Mouse (Mus musculus): ENCODE measurements around the gene Rpl18a. TPM values are rescaled to one million over a fixed set of nuclear protein-coding genes. Genes with fewer than 3 reads are reported as not detected.

Gene Rpl18a
- polyA plus RNA-seq, 1 experiment from 2014 or later, result 2,109 TPM

GRCm38 (mm10) chr8:70878178-70878577 lies 19.0 kb downstream of the Rpl18a start:
- H3K4me2 ChIP-seq, result no peak overlapping the region
- no peaks in the 10 kb centered on the region for H3K36me3 ChIP-seq
- H3K4me1 ChIP-seq, result peaks cover 13% of the 10 kb centered on the region
- no peak overlapping the region for H3K27ac ChIP-seq (replicated peaks)
- H3K9me3 ChIP-seq (replicated peaks), result no peaks in the 10 kb centered on the region
- 0 out of 2 replicates have a peak, but pooled peaks cover 3% of the 10 kb centered on the region for H3K27me3 ChIP-seq (replicated peaks)
- no peak for ATAC-seq (ENCODE audit: low FRiP score)
- H3K9ac ChIP-seq (replicated peaks), result no peak overlapping the region
- 57% methylated on average over 2 of the region's 2 CpGs for WGBS
- H3K4me3 ChIP-seq (replicated peaks), result no peak overlapping the region

DNA sequence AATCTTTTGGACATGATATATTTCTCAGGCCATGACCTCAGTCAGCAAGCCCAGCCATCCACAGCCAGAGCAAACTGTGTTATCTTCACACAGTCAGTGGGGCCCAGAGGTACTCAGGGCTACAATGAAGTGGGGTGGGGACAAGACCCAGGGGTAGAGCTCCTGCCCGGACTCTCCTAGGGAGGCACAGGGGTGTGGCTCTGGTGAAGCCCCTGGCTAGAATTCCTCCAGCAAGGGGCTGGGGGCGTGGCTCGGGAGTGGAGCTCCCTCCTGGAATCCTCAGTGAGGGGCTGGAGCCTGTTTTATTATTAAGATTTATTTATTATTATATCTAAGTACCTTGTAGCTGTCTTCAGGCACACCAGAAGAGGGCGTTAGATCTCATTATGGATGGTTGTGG lies 20.8 kb downstream of the Rpl18a start:
- Histone ChIP-seq H3K9ac (replicated peaks) (no peak overlapping the region), H3K27me3 (replicated peaks) (0 out of 2 replicates have a peak, but pooled peaks cover 3% of the 10 kb centered on the region), H3K9me3 (replicated peaks) (no peaks in the 10 kb centered on the region), H3K4me3 (replicated peaks) (no peak overlapping the region), H3K4me2 (no peak overlapping the region), H3K27ac (replicated peaks) (no peak overlapping the region), H3K4me1 (peaks cover 27% of the 10 kb centered on the region), H3K36me3 (no peaks in the 10 kb centered on the region)
- ATAC-seq (ENCODE audit: low FRiP score), result no peak
- WGBS, result 71% methylated on average over 4 of the region's 4 CpGs

GRCm38 (mm10) chr8:70874441-70874840 lies 22.8 kb downstream of the Rpl18a start:
- H3K9me3 ChIP-seq (replicated peaks), result no peaks in the 10 kb centered on the region
- no peak overlapping the region for H3K4me3 ChIP-seq (replicated peaks)
- peak overlapping the region; percentile 89; the same call in 1 of the 2 replicates for H3K27ac ChIP-seq (replicated peaks)
- no peaks in the 10 kb centered on the region for H3K36me3 ChIP-seq
- H3K4me2 ChIP-seq, result no peak overlapping the region
- no peak overlapping the region for H3K9ac ChIP-seq (replicated peaks)
- ATAC-seq (ENCODE audit: low FRiP score), result no peak
- 89% methylated on average over 13 of the region's 13 CpGs for WGBS
- H3K27me3 ChIP-seq (replicated peaks), result 0 out of 2 replicates have a peak, but pooled peaks cover under 1% of the 10 kb centered on the region
- H3K4me1 ChIP-seq, result peaks cover 29% of the 10 kb centered on the region

- Histone ChIP-seq H3K27ac (replicated peaks) (peak within 1 kb of the TSS; percentile 89), H3K4me2 (peak within 1 kb of the TSS; percentile 87), H3K36me3 (no peaks in the 10 kb centered on the region), H3K9me3 (replicated peaks) (no peaks in the 10 kb centered on the region), H3K4me3 (replicated peaks) (peak within 1 kb of the TSS; percentile 80), H3K27me3 (replicated peaks) (no peaks in the 10 kb centered on the region), H3K4me1 (peaks cover 39% of the 10 kb centered on the region), H3K9ac (replicated peaks) (peak within 1 kb of the TSS; percentile 72)
- 1% methylated on average over 45 of the region's 46 CpGs for WGBS
- ATAC-seq (ENCODE audit: low FRiP score), result peak; percentile 86
Measured at GRCm38 (mm10) chr8:70873364-70873985, 23.7 kb downstream of the Rpl18a start, which contains the start of gene Ccdc124. Ccdc124 (minus strand) TSS chr8:70873935.

- WGBS, result 7% methylated on average over 31 of the region's 31 CpGs
- Histone ChIP-seq H3K27me3 (replicated peaks) (no peaks in the 10 kb centered on the region), H3K4me3 (replicated peaks) (peak overlapping the region; percentile 80), H3K9ac (replicated peaks) (peak overlapping the region; percentile 72), H3K27ac (replicated peaks) (peak overlapping the region; percentile 89), H3K9me3 (replicated peaks) (no peaks in the 10 kb centered on the region), H3K4me1 (peaks cover 45% of the 10 kb centered on the region), H3K4me2 (peak overlapping the region; percentile 87), H3K36me3 (peaks cover 6% of the 10 kb centered on the region; the same call in 1 of the 2 replicates)
- 0 out of 2 replicates have a peak, but pooled peaks have one; percentile 3 for ATAC-seq (ENCODE audit: low FRiP score)
Measured at GRCm38 (mm10) chr8:70872643-70873363, 24.4 kb downstream of the Rpl18a start.

- Histone ChIP-seq H3K36me3 (peaks cover 9% of the 10 kb centered on the region; the same call in 1 of the 2 replicates), H3K4me1 (peaks cover 51% of the 10 kb centered on the region), H3K27ac (replicated peaks) (no peak overlapping the region), H3K9ac (replicated peaks) (no peak overlapping the region), H3K4me3 (replicated peaks) (no peak overlapping the region), H3K27me3 (replicated peaks) (no peaks in the 10 kb centered on the region), H3K9me3 (replicated peaks) (no peaks in the 10 kb centered on the region), H3K4me2 (no peak overlapping the region)
- ATAC-seq (ENCODE audit: low FRiP score), result no peak
- WGBS, result 87% methylated on average over 5 of the region's 5 CpGs
Measured at GRCm38 (mm10) chr8:70871195-70871807, 25.9 kb downstream of the Rpl18a start.

GRCm38 (mm10) chr8:70869601-70870041 lies 27.6 kb downstream of the Rpl18a start:
- ATAC-seq (ENCODE audit: low FRiP score), result no peak
- WGBS, result 55% methylated on average over 16 of the region's 16 CpGs
- Histone ChIP-seq H3K27ac (replicated peaks) (peak overlapping the region; percentile 78), H3K4me2 (0 out of 2 replicates have a peak overlapping the region, but pooled peaks have one; percentile 40), H3K4me3 (replicated peaks) (no peak overlapping the region), H3K27me3 (replicated peaks) (no peaks in the 10 kb centered on the region), H3K4me1 (peaks cover 61% of the 10 kb centered on the region), H3K9me3 (replicated peaks) (no peaks in the 10 kb centered on the region), H3K9ac (replicated peaks) (peak overlapping the region; percentile 40), H3K36me3 (peaks cover 9% of the 10 kb centered on the region; the same call in 1 of the 2 replicates)

GRCm38 (mm10) chr8:70869199-70869571 lies 28.0 kb downstream of the Rpl18a start:
- peak overlapping the region; percentile 40 for H3K4me2 ChIP-seq
- H3K36me3 ChIP-seq, result peaks cover 9% of the 10 kb centered on the region; the same call in 1 of the 2 replicates
- 34% methylated on average over 5 of the region's 5 CpGs for WGBS
- H3K27me3 ChIP-seq (replicated peaks), result no peaks in the 10 kb centered on the region
- no peaks in the 10 kb centered on the region for H3K9me3 ChIP-seq (replicated peaks)
- no peak for ATAC-seq (ENCODE audit: low FRiP score)
- peaks cover 63% of the 10 kb centered on the region for H3K4me1 ChIP-seq
- peak overlapping the region; percentile 40 for H3K9ac ChIP-seq (replicated peaks)
- H3K4me3 ChIP-seq (replicated peaks), result no peak overlapping the region
- H3K27ac ChIP-seq (replicated peaks), result peak overlapping the region; percentile 78

GRCm38 (mm10) chr8:70868559-70869198 lies 28.5 kb downstream of the Rpl18a start:
- ATAC-seq (ENCODE audit: low FRiP score), result no peak
- H3K4me1 ChIP-seq, result peaks cover 63% of the 10 kb centered on the region
- peak overlapping the region; percentile 78 for H3K27ac ChIP-seq (replicated peaks)
- H3K27me3 ChIP-seq (replicated peaks), result no peaks in the 10 kb centered on the region
- H3K36me3 ChIP-seq, result peaks cover 9% of the 10 kb centered on the region; the same call in 1 of the 2 replicates
- H3K9ac ChIP-seq (replicated peaks), result peak overlapping the region; percentile 40
- H3K4me3 ChIP-seq (replicated peaks), result no peak overlapping the region
- H3K4me2 ChIP-seq, result peak overlapping the region; percentile 40
- WGBS, result 15% methylated on average over 40 of the region's 40 CpGs
- no peaks in the 10 kb centered on the region for H3K9me3 ChIP-seq (replicated peaks)

GRCm38 (mm10) chr8:70866566-70866965 lies 30.6 kb downstream of the Rpl18a start:
- Histone ChIP-seq H3K36me3 (peaks cover 9% of the 10 kb centered on the region; the same call in 1 of the 2 replicates), H3K27me3 (replicated peaks) (no peaks in the 10 kb centered on the region), H3K9ac (replicated peaks) (no peak overlapping the region), H3K4me1 (peaks cover 70% of the 10 kb centered on the region), H3K4me3 (replicated peaks) (no peak overlapping the region; the same call in 1 of the 2 replicates), H3K4me2 (peak overlapping the region; percentile 86; the same call in 1 of the 2 replicates), H3K27ac (replicated peaks) (peak overlapping the region; percentile 94), H3K9me3 (replicated peaks) (no peaks in the 10 kb centered on the region)
- no peak for ATAC-seq (ENCODE audit: low FRiP score)
- 89% methylated on average over 7 of the region's 7 CpGs for WGBS

DNA sequence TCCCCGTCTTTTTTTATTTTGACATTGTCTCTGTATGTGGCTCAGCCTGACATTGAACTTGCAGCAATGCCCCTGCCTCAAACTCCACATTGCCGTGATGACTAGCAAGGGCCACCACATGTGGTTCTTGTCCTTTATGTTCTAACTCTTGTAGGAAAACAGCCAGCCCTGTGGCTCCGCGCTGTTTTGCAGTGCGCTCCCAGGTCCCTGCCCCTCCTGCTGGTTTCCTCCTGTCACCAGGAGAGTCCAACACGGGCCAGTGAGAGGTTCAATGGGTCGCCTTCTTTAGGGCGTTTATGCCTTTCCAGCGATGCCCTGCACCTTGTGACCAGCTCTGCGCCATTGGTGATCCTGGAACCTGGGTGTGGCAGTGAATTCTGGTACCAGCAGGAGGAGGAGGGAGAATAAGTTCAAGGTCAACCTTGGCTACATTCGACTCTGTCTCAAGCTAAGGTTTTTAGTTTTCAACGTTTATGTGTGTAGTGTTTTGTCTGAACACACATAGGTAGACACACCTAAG lies 31.2 kb downstream of the Rpl18a start:
- Histone ChIP-seq H3K4me3 (replicated peaks) (peak overlapping the region; percentile 48), H3K9ac (replicated peaks) (peak overlapping the region; percentile 48), H3K27me3 (replicated peaks) (no peaks in the 10 kb centered on the region; the same call in 1 of the 2 replicates), H3K9me3 (replicated peaks) (no peaks in the 10 kb centered on the region), H3K4me2 (peak overlapping the region; percentile 86), H3K36me3 (peaks cover 9% of the 10 kb centered on the region; the same call in 1 of the 2 replicates), H3K4me1 (peaks cover 68% of the 10 kb centered on the region), H3K27ac (replicated peaks) (peak overlapping the region; percentile 94)
- WGBS, result 5% methylated on average over 12 of the region's 12 CpGs
- ATAC-seq (ENCODE audit: low FRiP score), result peak; percentile 10
